Mouse (Mus musculus) layer of hippocampus, postnatal 10 days (tissue): ENCODE measurements around the gene Cox8c. TPM values are rescaled to one million over a fixed set of nuclear protein-coding genes. Genes with fewer than 3 reads are reported as not detected.

ENCODE experiments used
- total RNA-seq, 2 experiments: library from RNA; stranded (reverse); gene quantifications; 2 replicates each; pipeline ENCODE4 v1.2.3; 2021

Cox8c gene
- total RNA-seq, 2 experiments from 2014 or later: not detected

Other genes starting within 250 kb of the Cox8c start
- 10 to 100 TPM; 49.4 to 52.8 TPM for gene Itpk1, start 194.4 kb upstream of the Cox8c start, total RNA-seq
- 10 to 100 TPM; 30.8 to 30.9 TPM for gene Moap1, start 155.7 kb upstream of the Cox8c start, total RNA-seq
- gene Tmem251, start 155.6 kb upstream of the Cox8c start, total RNA-seq: 1 to 10 TPM; 4.7 TPM
- not detected for gene Gm28051, start 141.6 kb upstream of the Cox8c start, total RNA-seq
- gene Gon7, start 141.5 kb upstream of the Cox8c start, total RNA-seq: 10 to 100 TPM; 12.4 to 12.6 TPM
- 10 to 100 TPM; 32.4 to 33.1 TPM for gene Ubr7, start 141.3 kb upstream of the Cox8c start, total RNA-seq
- gene Gm20604, start 140.6 kb upstream of the Cox8c start, total RNA-seq: 10 to 100 TPM; 17.8 to 18.0 TPM
- gene Btbd7, start 20.8 kb upstream of the Cox8c start, total RNA-seq: 10 to 100 TPM; 21.3 to 21.8 TPM
- 10 to 100 TPM; 38.9 to 41.0 TPM for gene Unc79, start 49.5 kb downstream of the Cox8c start, total RNA-seq